Mouse (Mus musculus): ENCODE data around the gene Dyrk1a. TPM values are rescaled to one million over a fixed set of nuclear protein-coding genes. Genes with fewer than 3 reads are reported as not detected.

Gene Dyrk1a
- polyA plus RNA-seq, 1 experiment from 2014 or later, result 8.6 TPM

DNA sequence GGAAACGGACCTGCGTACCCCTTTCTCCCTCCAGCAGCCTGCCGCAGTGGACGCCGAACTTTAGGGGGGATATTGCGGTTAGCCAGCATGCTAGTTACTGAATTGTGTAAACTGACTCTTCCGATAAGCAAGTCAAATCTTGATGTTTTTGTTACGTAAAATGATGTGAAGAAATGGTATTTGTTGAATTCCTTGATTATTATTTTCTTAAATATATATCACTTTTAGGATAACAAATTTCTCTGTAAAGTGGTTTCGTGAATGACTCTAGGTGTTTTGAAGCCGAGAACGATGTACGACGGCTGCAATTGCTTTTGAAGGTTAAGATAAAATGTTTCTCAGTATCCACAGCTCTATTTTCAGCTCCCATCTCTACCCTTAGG, 42.7 kb upstream of the Dyrk1a start:
- Histone ChIP-seq H3K9me3 (replicated peaks; ENCODE audit: low read length) (no peaks in the 10 kb centered on the region), H3K36me3 (ENCODE audit: insufficient read depth, low read length) (no peaks in the 10 kb centered on the region), H3K4me1 (replicated peaks; ENCODE audit: insufficient read depth, low read length) (peaks cover 12% of the 10 kb centered on the region), H3K27ac (peak overlapping the region; percentile 98), H3K9ac (ENCODE audit: low read depth, low read length) (peak overlapping the region; percentile 81), H3K4me2 (ENCODE audit: low read length) (peak overlapping the region; percentile 67), H3K4me3 (replicated peaks; ENCODE audit: low read depth, low read length) (peak overlapping the region; percentile 79), H3K27me3 (ENCODE audit: insufficient read depth, low read length) (no peaks in the 10 kb centered on the region)
- no peak for TF ChIP-seq CTCF (IDR thresholded peaks at IDR 0.05; ENCODE audit: low read depth)
- DNase-seq (ENCODE audit: low spot score) (peak; percentile 18), ATAC-seq (replicated peaks; ENCODE audit: low FRiP score, low read depth) (no peak)
- 3% methylated on average over 13 of the region's 13 CpGs for WGBS

DNA sequence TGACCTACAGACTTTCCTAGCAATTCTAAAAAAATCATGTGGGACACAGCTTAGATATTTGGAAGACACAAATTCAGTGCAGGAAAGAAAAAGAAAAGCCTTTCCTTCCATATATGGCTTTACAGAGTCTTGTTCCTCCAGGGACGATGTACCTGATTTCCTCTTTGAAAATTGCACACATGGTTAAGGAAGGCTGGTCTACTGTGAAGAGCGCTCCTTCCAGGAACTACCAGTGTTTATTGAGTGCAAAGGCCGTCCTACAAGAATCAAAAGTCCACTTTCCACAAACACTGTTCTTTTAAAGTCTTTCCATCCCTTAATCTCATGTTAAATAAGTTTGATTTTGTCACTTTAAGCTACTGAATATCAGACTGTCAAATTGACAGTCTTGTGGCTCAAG, 42.3 kb upstream of the Dyrk1a start:
- Histone ChIP-seq H3K9me3 (replicated peaks; ENCODE audit: low read length) (no peaks in the 10 kb centered on the region), H3K4me1 (replicated peaks; ENCODE audit: insufficient read depth, low read length) (peaks cover 12% of the 10 kb centered on the region), H3K4me3 (replicated peaks; ENCODE audit: low read depth, low read length) (peak overlapping the region; percentile 79), H3K36me3 (ENCODE audit: insufficient read depth, low read length) (no peaks in the 10 kb centered on the region), H3K4me2 (ENCODE audit: low read length) (peak overlapping the region; percentile 67), H3K27ac (peak overlapping the region; percentile 98), H3K9ac (ENCODE audit: low read depth, low read length) (peak overlapping the region; percentile 81), H3K27me3 (ENCODE audit: insufficient read depth, low read length) (no peaks in the 10 kb centered on the region)
- ATAC-seq (replicated peaks; ENCODE audit: low FRiP score, low read depth) (no peak), DNase-seq (ENCODE audit: low spot score) (peak; percentile 27)
- no peak for TF ChIP-seq CTCF (IDR thresholded peaks at IDR 0.05; ENCODE audit: low read depth)
- WGBS, result 27% methylated on average over 3 of the region's 3 CpGs

DNA sequence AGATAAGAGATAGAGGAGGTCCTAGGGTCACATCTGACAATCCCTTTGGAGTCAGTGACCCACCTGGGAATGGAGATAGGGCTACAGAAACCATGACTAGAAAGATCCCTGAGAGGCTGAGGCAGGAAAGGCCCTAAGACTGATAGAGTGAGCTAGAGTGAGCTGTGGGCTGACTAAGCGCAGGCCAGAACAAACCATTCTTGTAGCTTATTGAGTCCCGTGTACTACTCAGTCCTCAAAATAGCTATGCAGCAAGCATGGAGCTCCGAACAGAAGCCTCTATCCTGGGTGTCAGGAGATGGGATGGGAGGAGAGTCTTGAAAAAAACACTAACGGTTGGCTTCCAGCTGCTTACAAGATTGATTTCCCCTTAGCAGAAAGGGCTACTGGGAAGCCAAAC, 38.5 kb upstream of the Dyrk1a start:
- 78% methylated on average over 4 of the region's 4 CpGs for WGBS
- Histone ChIP-seq H3K36me3 (ENCODE audit: insufficient read depth, low read length) (no peaks in the 10 kb centered on the region), H3K4me2 (ENCODE audit: low read length) (no peak overlapping the region), H3K27ac (no peak overlapping the region), H3K9me3 (replicated peaks; ENCODE audit: low read length) (no peaks in the 10 kb centered on the region), H3K9ac (ENCODE audit: low read depth, low read length) (no peak overlapping the region), H3K4me3 (replicated peaks; ENCODE audit: low read depth, low read length) (no peak overlapping the region), H3K4me1 (replicated peaks; ENCODE audit: insufficient read depth, low read length) (0 out of 2 replicates have a peak, but pooled peaks cover 7% of the 10 kb centered on the region), H3K27me3 (ENCODE audit: insufficient read depth, low read length) (no peaks in the 10 kb centered on the region)
- no peak for TF ChIP-seq CTCF (IDR thresholded peaks at IDR 0.05; ENCODE audit: low read depth)
- no peak for ATAC-seq (replicated peaks; ENCODE audit: low FRiP score, low read depth)
- DNase-seq (ENCODE audit: low spot score), result no peak

DNA sequence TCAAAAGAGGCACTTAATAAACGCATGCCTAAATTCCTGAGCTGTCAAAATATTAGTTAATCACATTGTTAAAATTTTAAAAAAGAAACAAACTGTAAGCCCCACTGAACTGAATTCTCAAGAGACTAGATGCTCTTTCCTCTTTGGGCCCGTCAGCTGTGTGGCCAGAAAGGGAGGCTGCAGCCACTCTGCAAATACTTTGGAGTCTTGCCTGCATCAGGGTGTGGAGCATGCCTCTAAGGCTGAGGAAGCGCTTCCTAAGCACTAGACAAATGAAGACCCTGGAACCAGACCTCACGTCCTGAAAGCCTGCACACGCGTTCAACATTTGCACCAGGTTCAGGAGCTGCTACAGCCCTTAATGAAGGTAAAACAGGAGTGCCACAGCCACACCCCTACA, 36.1 kb upstream of the Dyrk1a start:
- Histone ChIP-seq H3K36me3 (ENCODE audit: insufficient read depth, low read length) (no peaks in the 10 kb centered on the region), H3K4me3 (replicated peaks; ENCODE audit: low read depth, low read length) (no peak overlapping the region), H3K27me3 (ENCODE audit: insufficient read depth, low read length) (no peaks in the 10 kb centered on the region), H3K4me2 (ENCODE audit: low read length) (no peak overlapping the region), H3K9me3 (replicated peaks; ENCODE audit: low read length) (no peaks in the 10 kb centered on the region), H3K27ac (no peak overlapping the region), H3K4me1 (replicated peaks; ENCODE audit: insufficient read depth, low read length) (0 out of 2 replicates have a peak, but pooled peaks cover 4% of the 10 kb centered on the region), H3K9ac (ENCODE audit: low read depth, low read length) (no peak overlapping the region)
- WGBS, result 59% methylated on average over 6 of the region's 6 CpGs
- DNase-seq (ENCODE audit: low spot score) (peak; percentile 45), ATAC-seq (replicated peaks; ENCODE audit: low FRiP score, low read depth) (no peak)
- TF ChIP-seq CTCF (IDR thresholded peaks at IDR 0.05; ENCODE audit: low read depth), result no peak

GRCm38 (mm10) chr16:94535716-94536115, 34.1 kb upstream of the Dyrk1a start:
- no peaks in the 10 kb centered on the region for H3K9me3 ChIP-seq (replicated peaks; ENCODE audit: low read length)
- no peak overlapping the region for H3K27ac ChIP-seq
- H3K4me2 ChIP-seq (ENCODE audit: low read length), result no peak overlapping the region
- no peaks in the 10 kb centered on the region for H3K27me3 ChIP-seq (ENCODE audit: insufficient read depth, low read length)
- H3K4me1 ChIP-seq (replicated peaks; ENCODE audit: insufficient read depth, low read length), result 0 out of 2 replicates have a peak, but pooled peaks cover 4% of the 10 kb centered on the region
- no peaks in the 10 kb centered on the region for H3K36me3 ChIP-seq (ENCODE audit: insufficient read depth, low read length)
- DNase-seq (ENCODE audit: low spot score), result no peak
- ATAC-seq (replicated peaks; ENCODE audit: low FRiP score, low read depth), result no peak
- no peak for TF ChIP-seq CTCF (IDR thresholded peaks at IDR 0.05; ENCODE audit: low read depth)
- H3K4me3 ChIP-seq (replicated peaks; ENCODE audit: low read depth, low read length), result no peak overlapping the region
- H3K9ac ChIP-seq (ENCODE audit: low read depth, low read length), result no peak overlapping the region
- 89% methylated on average over 5 of the region's 5 CpGs for WGBS

- DNase-seq (ENCODE audit: low spot score), result peak; percentile 58
Observed at GRCm38 (mm10) chr16:94536417-94537158, 33.2 kb upstream of the Dyrk1a start.

More at GRCm38 (mm10) chr16:94536417-94537158, 33.2 kb upstream of the Dyrk1a start:
- Histone ChIP-seq H3K36me3 (ENCODE audit: insufficient read depth, low read length) (no peaks in the 10 kb centered on the region), H3K4me3 (replicated peaks; ENCODE audit: low read depth, low read length) (no peak overlapping the region), H3K9ac (ENCODE audit: low read depth, low read length) (no peak overlapping the region), H3K27ac (0 out of 2 replicates have a peak overlapping the region, but pooled peaks have one; percentile 47), H3K27me3 (ENCODE audit: insufficient read depth, low read length) (no peaks in the 10 kb centered on the region), H3K4me2 (ENCODE audit: low read length) (no peak overlapping the region), H3K9me3 (replicated peaks; ENCODE audit: low read length) (no peaks in the 10 kb centered on the region), H3K4me1 (replicated peaks; ENCODE audit: insufficient read depth, low read length) (0 out of 2 replicates have a peak, but pooled peaks cover 4% of the 10 kb centered on the region)
- TF ChIP-seq CTCF (IDR thresholded peaks at IDR 0.05; ENCODE audit: low read depth), result no peak
- no peak for ATAC-seq (replicated peaks; ENCODE audit: low FRiP score, low read depth)
- WGBS, result 48% methylated on average over 7 of the region's 7 CpGs
